Mouse (Mus musculus) spleen, embryonic (tissue): ENCODE data around the gene Zfp598.
"Not testable (repeated sequence)": the region's sequence is repeated elsewhere in the genome, so short reads cannot be mapped to it uniquely, and the experiment has no call there.

Source experiments
- CTCF ChIA-PET: fragments of 350-600 bp; sonication (Branson Sonifier 250); formaldehyde crosslinking; loops from one replicate; lab custom pipeline; 2022; lab: Charles Lee

The Zfp598 gene

GRCm38 (mm10) chr17:24719494-24720222 lies 50.2 kb downstream of the Zfp598 start:
- CTCF ChIA-PET, result no interaction called here

- CTCF ChIA-PET, result not testable (repeated sequence)
Measured at GRCm38 (mm10) chr17:24720616-24721015, 51.1 kb downstream of the Zfp598 start.

- CTCF ChIA-PET, result not testable (repeated sequence)
Measured at GRCm38 (mm10) chr17:24721383-24721955, 52.0 kb downstream of the Zfp598 start.

- CTCF ChIA-PET, result interaction anchor here (0.7 kb wide), 1 partner anchor 457 kb away, joined by 4 read pairs; no protein-coding TSS in a partner anchor
Measured at GRCm38 (mm10) chr17:24722220-24722924, 52.9 kb downstream of the Zfp598 start.

DNA sequence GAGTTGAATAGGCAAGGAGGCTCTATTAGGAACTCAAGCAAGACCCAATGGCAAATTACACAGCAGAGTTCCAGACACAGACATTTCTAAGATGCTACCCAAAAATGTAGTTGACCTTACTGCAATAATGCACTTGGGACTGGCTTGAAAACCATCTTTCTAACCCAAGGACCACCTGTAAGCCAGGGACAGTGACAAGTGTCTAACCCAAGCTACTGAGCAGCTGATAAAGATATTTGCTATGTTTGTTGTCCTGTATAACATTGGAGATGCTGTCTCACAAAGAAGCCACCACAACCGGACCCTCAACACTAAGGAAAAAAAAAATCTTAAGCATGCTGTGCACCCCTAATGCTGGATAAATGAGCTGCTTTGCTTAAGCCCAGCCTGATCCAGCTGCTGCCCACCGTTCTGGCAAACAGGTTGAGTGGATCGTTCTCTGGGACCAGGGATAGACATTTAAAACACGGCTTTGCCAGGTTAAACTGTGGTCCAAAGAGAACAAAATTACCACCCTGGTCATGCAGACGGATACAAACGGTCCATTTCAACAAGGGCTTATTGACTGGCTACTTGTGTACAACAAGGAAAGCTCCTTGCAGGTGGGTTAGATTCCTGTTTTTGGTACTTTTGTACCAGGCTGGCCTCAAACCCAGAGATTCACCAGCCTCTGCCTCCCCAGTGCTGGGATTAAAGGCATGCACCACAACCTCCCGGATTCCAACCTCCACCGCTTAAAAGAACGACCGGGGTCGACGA lies 53.8 kb downstream of the Zfp598 start:
- CTCF ChIA-PET, result interaction anchor here (0.6 to 0.7 kb wide), 4 partner anchors 8 to 456 kb away, joined by 3 to 4 read pairs (median 3); partner anchors contain the start of gene Jpt2

DNA sequence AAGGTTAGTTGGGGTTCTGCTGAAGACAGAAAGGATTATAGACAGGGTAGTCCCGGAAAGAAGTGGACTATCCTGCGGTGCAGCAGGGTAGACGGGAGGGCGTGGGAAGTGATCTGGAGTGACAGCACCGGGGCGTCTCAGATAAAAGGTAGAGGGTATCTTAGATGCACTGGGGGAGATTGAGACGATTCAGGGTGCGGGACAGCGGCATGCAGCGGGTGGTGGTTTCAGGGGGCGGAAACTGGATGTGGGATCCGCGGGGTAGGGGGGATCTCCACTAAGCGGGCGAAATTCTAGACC lies 54.3 kb downstream of the Zfp598 start:
- CTCF ChIA-PET, result interaction anchor here (0.7 kb wide), 2 partner anchors 43 to 237 kb away, joined by 3 read pairs; partner anchors contain the start of gene Jpt2

GRCm38 (mm10) chr17:24724184-24724583 lies 54.7 kb downstream of the Zfp598 start, which contains the start of gene Ndufb10:
TSS of gene Ndufb10 (minus strand) at chr17:24724478.
- CTCF ChIA-PET, result interaction anchor here (1.7 kb wide), 1 partner anchor 9 kb away, joined by 5 read pairs; no protein-coding TSS in a partner anchor

GRCm38 (mm10) chr17:24725637-24726390 lies 56.3 kb downstream of the Zfp598 start:
- CTCF ChIA-PET, result interaction anchor here (1.7 kb wide), 1 partner anchor 8 kb away, joined by 5 read pairs; no protein-coding TSS in a partner anchor

GRCm38 (mm10) chr17:24727618-24728017 lies 58.1 kb downstream of the Zfp598 start, which contains the start of gene Rpl3l:
TSS of gene Rpl3l (plus strand) at chr17:24727820.
- CTCF ChIA-PET, result no interaction called here

DNA sequence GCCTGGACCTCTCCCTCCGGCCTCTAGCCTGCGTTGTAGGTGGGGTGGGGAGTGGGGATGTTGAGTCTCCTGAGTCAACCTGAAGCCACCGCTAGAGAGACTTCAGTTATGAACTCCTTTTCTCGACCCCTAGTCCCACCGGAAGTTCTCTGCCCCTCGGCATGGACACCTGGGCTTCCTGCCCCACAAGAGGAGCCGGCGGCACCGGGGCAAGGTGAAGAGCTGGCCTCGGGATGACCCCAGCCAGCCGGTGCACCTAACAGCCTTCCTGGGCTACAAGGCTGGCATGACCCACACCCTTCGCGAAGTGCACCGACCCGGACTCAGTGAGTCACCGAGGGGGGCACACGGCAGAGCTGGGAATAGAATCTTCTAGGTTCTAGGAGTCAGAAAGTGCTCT lies 58.7 kb downstream of the Zfp598 start:
- CTCF ChIA-PET, result no interaction called here

GRCm38 (mm10) chr17:24729067-24729466 lies 59.6 kb downstream of the Zfp598 start:
- CTCF ChIA-PET, result no interaction called here

DNA sequence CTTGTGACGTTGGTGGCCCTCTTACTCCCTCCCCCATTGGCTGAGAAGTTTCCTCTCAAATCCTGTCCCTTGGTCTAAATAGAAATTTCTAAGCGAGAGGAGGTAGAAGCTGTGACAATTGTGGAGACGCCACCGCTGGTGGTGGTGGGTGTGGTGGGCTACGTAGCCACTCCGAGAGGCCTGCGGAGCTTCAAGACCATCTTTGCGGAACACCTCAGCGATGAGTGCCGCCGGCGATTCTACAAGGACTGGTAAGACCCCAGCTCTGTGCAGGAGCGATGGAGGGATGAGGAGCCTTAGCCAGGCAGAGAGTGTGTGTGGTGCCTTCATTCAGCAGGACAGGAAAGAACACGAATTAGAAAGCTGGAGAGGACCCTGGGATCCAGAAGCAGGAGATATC lies 61.3 kb downstream of the Zfp598 start:
- CTCF ChIA-PET, result no interaction called here
